Mouse (Mus musculus) intestine, embryonic 14.5 days (tissue): ENCODE measurements around the gene Slamf9. TPM values are rescaled to one million over a fixed set of nuclear protein-coding genes. Genes with fewer than 3 reads are reported as not detected.

Experiments used
- ATAC-seq: fragments of 200-750 bp; cut with Nextera tagmentation; replicated peaks from 2 replicates; pipeline ENCODE4 v1.8.0; 2017; ENCODE audit warnings: low read depth, moderate number of reproducible peaks, moderate TSS enrichment, moderate library complexity; ENCODE audit not compliant: low FRiP score, low TSS enrichment
- DNase-seq: peaks from one replicate; pipeline ENCODE4 v3.0.0-alpha.2; 2018; ENCODE audit warnings: low spot score
- H3K27ac ChIP-seq: fragments of 300-500 bp; sonication (generic); 2 replicates; pipeline ENCODE4 v1.5.1; 2014; ENCODE audit warnings: low read depth, mild to moderate bottlenecking, control low read depth
- H3K27me3 ChIP-seq: fragments of 300-500 bp; sonication (generic); replicated peaks from 2 replicates; pipeline ENCODE4 v1.6.1; 2014; ENCODE audit warnings: low read length, control low read depth; ENCODE audit not compliant: control insufficient read depth, insufficient read depth
- H3K36me3 ChIP-seq: fragments of 300-500 bp; sonication (generic); 2 replicates; pipeline ENCODE4 v1.6.1; 2014; ENCODE audit warnings: low read length, control low read depth; ENCODE audit not compliant: control insufficient read depth, insufficient read depth
- H3K4me1 ChIP-seq: fragments of 300-500 bp; sonication (generic); replicated peaks from 2 replicates; pipeline ENCODE4 v1.6.1; 2014; ENCODE audit warnings: low read length, control low read depth, mixed read lengths; ENCODE audit not compliant: control insufficient read depth, insufficient read depth
- H3K4me2 ChIP-seq: fragments of 300-500 bp; sonication (generic); 2 replicates; pipeline ENCODE4 v1.6.1; 2014; ENCODE audit warnings: low read length
- H3K4me3 ChIP-seq: fragments of 300-500 bp; sonication (generic); 2 replicates; pipeline ENCODE4 v1.5.1; 2014; ENCODE audit warnings: low read depth, low read length, control low read depth, mixed read lengths
- H3K9ac ChIP-seq: fragments of 300-500 bp; sonication (generic); 2 replicates; pipeline ENCODE4 v1.6.1; 2014; ENCODE audit warnings: mild to moderate bottlenecking, low read length
- H3K9me3 ChIP-seq: fragments of 300-500 bp; sonication (generic); 2 replicates; pipeline ENCODE4 v1.6.1; 2016; ENCODE audit warnings: low read length, control low read depth; ENCODE audit not compliant: control insufficient read depth
- WGBS: fragments of 180-500 bp; shearing (Covaris S2); extraction: QIAGEN DNeasy Blood & Tissue Kit; methylation state at CpG from one replicate; pipeline ENCODE4 v1.1.7; 2014; 5-methylcytosine and 5-hydroxymethylcytosine counted together
- polyA plus RNA-seq: library from polyadenylated mRNA; unstranded; fragments of >200 nt; fragmentation: Nextera tagmentation; extraction: Ambion mirVana; gene quantifications from 2 replicates; pipeline ENCODE4 v1.2.1, GENCODE M21; 2014

The Slamf9 gene
- polyA plus RNA-seq, 1 experiment from 2014 or later: 2.0 TPM

GRCm38 (mm10) chr1:172489585-172490250 is 14.6 kb downstream of the Slamf9 start:
- Histone ChIP-seq H3K36me3 (peaks cover 59% of the 10 kb centered on the region), H3K9ac (0 out of 2 replicates have a peak overlapping the region, but pooled peaks have one; percentile 10), H3K27me3 (no peaks in the 10 kb centered on the region), H3K9me3 (no peaks in the 10 kb centered on the region), H3K4me3 (0 out of 2 replicates have a peak overlapping the region, but pooled peaks have one; percentile 13), H3K27ac (no peak overlapping the region), H3K4me1 (peaks cover 27% of the 10 kb centered on the region), H3K4me2 (peak overlapping the region; percentile 43)
- DNase-seq: no peak
- WGBS: 47% methylated on average over 12 of the region's 12 CpGs
- peak; percentile 41 for ATAC-seq

GRCm38 (mm10) chr1:172490261-172490661 is 15.1 kb downstream of the Slamf9 start:
- Histone ChIP-seq H3K27ac (no peak overlapping the region), H3K4me3 (peak overlapping the region; percentile 13; the same call in 1 of the 2 replicates), H3K36me3 (peaks cover 60% of the 10 kb centered on the region), H3K9ac (0 out of 2 replicates have a peak overlapping the region, but pooled peaks have one; percentile 10), H3K4me1 (peaks cover 22% of the 10 kb centered on the region), H3K27me3 (no peaks in the 10 kb centered on the region), H3K4me2 (peak overlapping the region; percentile 43), H3K9me3 (no peaks in the 10 kb centered on the region)
- ATAC-seq (peak; percentile 48), DNase-seq (peak; percentile 99)
- WGBS: 11% methylated on average over 10 of the region's 10 CpGs

GRCm38 (mm10) chr1:172492047-172492446 is 16.9 kb downstream of the Slamf9 start:
- H3K27ac ChIP-seq: no peak overlapping the region
- H3K36me3 ChIP-seq: peaks cover 64% of the 10 kb centered on the region

GRCm38 (mm10) chr1:172493516-172493915 is 18.4 kb downstream of the Slamf9 start:
- Histone ChIP-seq H3K27me3 (no peaks in the 10 kb centered on the region), H3K36me3 (peaks cover 69% of the 10 kb centered on the region), H3K9me3 (no peaks in the 10 kb centered on the region), H3K27ac (no peak overlapping the region), H3K4me2 (no peak overlapping the region), H3K4me1 (peaks cover 3% of the 10 kb centered on the region; the same call in 1 of the 2 replicates), H3K4me3 (no peak overlapping the region), H3K9ac (no peak overlapping the region)
- ATAC-seq: no peak
- DNase-seq: no peak
- WGBS: 66% methylated on average over 6 of the region's 6 CpGs

More at GRCm38 (mm10) chr1:172492047-172492446, 16.9 kb downstream of the Slamf9 start:
- no peaks in the 10 kb centered on the region for H3K27me3 ChIP-seq
- DNase-seq: no peak
- no peak for ATAC-seq
- peaks cover 6% of the 10 kb centered on the region for H3K4me1 ChIP-seq
- 89% methylated on average over 8 of the region's 8 CpGs for WGBS
- no peak overlapping the region for H3K4me3 ChIP-seq
- H3K9me3 ChIP-seq: no peaks in the 10 kb centered on the region
- no peak overlapping the region for H3K9ac ChIP-seq
- H3K4me2 ChIP-seq: no peak overlapping the region

- ATAC-seq (no peak), DNase-seq (no peak)
- Histone ChIP-seq H3K4me2 (no peak overlapping the region), H3K4me3 (no peak overlapping the region), H3K4me1 (no peaks in the 10 kb centered on the region), H3K36me3 (peaks cover 63% of the 10 kb centered on the region), H3K27ac (no peak overlapping the region), H3K9ac (no peak overlapping the region), H3K27me3 (no peaks in the 10 kb centered on the region), H3K9me3 (no peaks in the 10 kb centered on the region)
- WGBS: 84% methylated on average over 17 of the region's 17 CpGs
Measured at GRCm38 (mm10) chr1:172496030-172496429, 20.9 kb downstream of the Slamf9 start.

- no peaks in the 10 kb centered on the region for H3K27me3 ChIP-seq
- no peak overlapping the region for H3K9ac ChIP-seq
- H3K9me3 ChIP-seq: no peaks in the 10 kb centered on the region
- WGBS: 77% methylated on average over 10 of the region's 10 CpGs
- no peak overlapping the region for H3K4me2 ChIP-seq
- peaks cover 10% of the 10 kb centered on the region; the same call in 1 of the 2 replicates for H3K4me1 ChIP-seq
- ATAC-seq (no peak), DNase-seq (no peak)
- peaks cover 49% of the 10 kb centered on the region for H3K36me3 ChIP-seq
- no peak overlapping the region for H3K4me3 ChIP-seq
- no peak overlapping the region for H3K27ac ChIP-seq
Measured at GRCm38 (mm10) chr1:172497428-172497827, 22.3 kb downstream of the Slamf9 start.

GRCm38 (mm10) chr1:172499765-172500441 is 24.7 kb downstream of the Slamf9 start, which contains the start of gene Tagln2:
Gene Tagln2 (plus strand): TSS chr1:172500047.
- peak within 1 kb of the TSS; percentile 68 for H3K27ac ChIP-seq
- no peaks in the 10 kb centered on the region for H3K27me3 ChIP-seq
- peak; percentile 93 for DNase-seq
- H3K9ac ChIP-seq: peak within 1 kb of the TSS; percentile 76
- peak within 1 kb of the TSS; percentile 67 for H3K4me3 ChIP-seq
- H3K4me2 ChIP-seq: peak within 1 kb of the TSS; percentile 59
- peak; percentile 65 for ATAC-seq
- 2% methylated on average over 30 of the region's 30 CpGs for WGBS
- H3K4me1 ChIP-seq: peaks cover 34% of the 10 kb centered on the region
- no peaks in the 10 kb centered on the region for H3K9me3 ChIP-seq
- peaks cover 35% of the 10 kb centered on the region for H3K36me3 ChIP-seq

- Histone ChIP-seq H3K36me3 (peaks cover 34% of the 10 kb centered on the region), H3K4me2 (peak overlapping the region; percentile 59), H3K9ac (peak overlapping the region; percentile 76), H3K4me1 (peaks cover 34% of the 10 kb centered on the region), H3K27ac (peak overlapping the region; percentile 68), H3K4me3 (peak overlapping the region; percentile 67), H3K27me3 (no peaks in the 10 kb centered on the region), H3K9me3 (no peaks in the 10 kb centered on the region)
- DNase-seq: peak; percentile 84
- under 1% methylated on average over 55 of the region's 56 CpGs for WGBS
- peak; percentile 45 for ATAC-seq
Measured at GRCm38 (mm10) chr1:172500451-172501370, 25.6 kb downstream of the Slamf9 start.
